Mouse (Mus musculus) stomach, postnatal 0 days (tissue): ENCODE results near the gene Ppp2r5d.

ENCODE experiments used
- CTCF ChIP-seq: IDR thresholded peaks from 2 replicates; pipeline ENCODE4 v1.5.1; 2016; ENCODE audit warnings: antibody characterized with exemption, low read depth, mild to moderate bottlenecking, moderate library complexity
- EP300 ChIP-seq: optimal IDR thresholded peaks from 2 replicates; pipeline ENCODE3; 2016; ENCODE audit warnings: antibody characterized with exemption

DNA sequence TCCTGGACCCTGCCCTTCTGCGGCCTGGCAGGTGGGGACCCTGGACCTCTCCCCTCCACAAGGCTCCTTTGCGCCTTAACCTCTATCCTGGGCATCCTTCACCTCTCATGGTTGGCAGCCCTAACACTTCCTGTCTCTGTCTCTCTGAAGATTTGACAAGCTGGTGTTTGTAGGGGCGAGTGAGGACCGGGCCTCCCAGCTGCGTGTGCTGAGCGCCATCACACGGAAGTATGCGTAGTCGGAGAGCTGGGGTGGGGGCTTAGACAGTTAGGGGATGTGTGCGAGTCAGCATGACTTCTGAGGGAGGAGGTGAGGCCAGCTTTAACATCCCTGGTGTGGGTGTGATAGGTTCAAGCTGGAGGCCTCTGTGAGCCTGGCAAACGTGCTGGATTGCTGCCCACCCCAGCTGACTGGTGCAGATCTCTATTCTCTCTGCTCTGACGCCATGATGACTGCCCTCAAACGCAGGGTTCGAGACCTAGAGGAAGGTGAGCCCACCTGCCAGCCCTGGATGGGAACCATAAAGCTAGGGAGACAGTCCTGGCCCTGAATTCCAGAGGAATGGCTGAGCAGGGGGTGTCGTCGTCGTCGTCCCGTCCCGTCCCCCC lies 19.7 kb upstream of the Ppp2r5d start:
- TF ChIP-seq CTCF: no peak
- no peak for TF ChIP-seq EP300
